Mouse (Mus musculus) stomach, postnatal 0 days (tissue): Measurements from ENCODE around the gene Trrap. TPM values are rescaled to one million over a fixed set of nuclear protein-coding genes. Genes with fewer than 3 reads are reported as not detected.

Source experiments
- ATAC-seq: fragments of 200-750 bp; cut with Nextera tagmentation; 2 replicates; pipeline ENCODE4 v1.8.0; 2017; ENCODE audit not compliant: low FRiP score, low TSS enrichment
- DNase-seq: peaks from one replicate; pipeline ENCODE4 v3.0.0-alpha.2; 2016; ENCODE audit warnings: low spot score
- H3K27ac ChIP-seq: fragments of 300-500 bp; sonication (generic); replicated peaks from 2 replicates; pipeline ENCODE4 v1.5.1; 2014; ENCODE audit warnings: mild to moderate bottlenecking, control low read depth
- H3K27me3 ChIP-seq: fragments of 300-500 bp; sonication (generic); 2 replicates; pipeline ENCODE4 v1.6.1; 2014; ENCODE audit warnings: low read length; ENCODE audit not compliant: control insufficient read depth, insufficient read depth
- H3K36me3 ChIP-seq: fragments of 300-500 bp; sonication (generic); 2 replicates; pipeline ENCODE4 v1.6.1; 2014; ENCODE audit warnings: low read length, mixed read lengths; ENCODE audit not compliant: control insufficient read depth, insufficient read depth
- H3K4me1 ChIP-seq: fragments of 300-500 bp; sonication (generic); replicated peaks from 2 replicates; pipeline ENCODE4 v1.6.1; 2014; ENCODE audit warnings: antibody characterized with exemption; ENCODE audit not compliant: control insufficient read depth, insufficient read depth
- H3K4me2 ChIP-seq: fragments of 300-500 bp; sonication (generic); replicated peaks from 2 replicates; pipeline ENCODE4 v1.6.1; 2014; ENCODE audit warnings: low read depth, mild to moderate bottlenecking, control low read depth, moderate library complexity
- H3K4me3 ChIP-seq: fragments of 300-500 bp; sonication (generic); 2 replicates; pipeline ENCODE4 v1.5.1; 2014; ENCODE audit warnings: low read depth, low read length, control low read depth
- H3K9ac ChIP-seq: fragments of 300-500 bp; sonication (generic); 2 replicates; pipeline ENCODE4 v1.6.1; 2014; ENCODE audit warnings: mild to moderate bottlenecking, low read length, control low read depth, mixed read lengths
- H3K9me3 ChIP-seq: fragments of 300-500 bp; sonication (generic); 2 replicates; pipeline ENCODE4 v1.6.1; 2016; ENCODE audit warnings: low read length; ENCODE audit not compliant: control insufficient read depth
- CTCF ChIP-seq: IDR thresholded peaks from 2 replicates; pipeline ENCODE4 v1.5.1; 2016; ENCODE audit warnings: antibody characterized with exemption, low read depth, mild to moderate bottlenecking, moderate library complexity
- EP300 ChIP-seq: optimal IDR thresholded peaks from 2 replicates; pipeline ENCODE3; 2016; ENCODE audit warnings: antibody characterized with exemption
- WGBS: fragments of 180-500 bp; shearing (Covaris S2); extraction: QIAGEN DNeasy Blood & Tissue Kit; methylation state at CpG from one replicate; pipeline ENCODE4 v1.1.7; 2014; 5-methylcytosine and 5-hydroxymethylcytosine counted together
- polyA plus RNA-seq: library from polyadenylated mRNA; unstranded; fragments of >200 nt; fragmentation: Nextera tagmentation; extraction: Ambion mirVana; gene quantifications from 2 replicates; pipeline ENCODE4 v1.2.1, GENCODE M21; 2015

Gene Trrap
- polyA plus RNA-seq, 1 experiment from 2014 or later = 22.7 TPM

DNA sequence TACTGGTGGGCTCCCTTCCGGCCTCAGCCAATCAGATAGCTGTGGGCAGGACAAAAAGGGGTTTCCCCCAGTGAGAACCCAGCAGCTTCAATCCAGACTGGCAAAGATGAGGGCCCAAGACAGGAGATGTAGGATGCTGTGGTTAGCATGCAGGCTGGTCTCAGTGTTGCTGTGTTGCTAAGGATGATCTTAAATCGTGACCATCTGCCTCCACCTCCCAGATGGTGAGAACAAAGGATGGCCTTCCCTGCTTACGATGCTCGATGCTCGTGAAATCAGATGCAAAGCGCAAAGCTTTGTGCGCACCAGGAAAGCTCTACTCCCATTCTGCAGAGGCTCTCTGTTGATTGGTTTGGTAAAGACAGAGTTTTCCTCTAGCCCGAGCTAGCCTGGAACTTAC, 93.4 kb downstream of the Trrap start:
- DNase-seq (no peak), ATAC-seq (no peak)
- Histone ChIP-seq H3K4me1 (no peaks in the 10 kb centered on the region), H3K36me3 (peaks cover 31% of the 10 kb centered on the region), H3K4me2 (no peak overlapping the region), H3K9me3 (peaks cover 5% of the 10 kb centered on the region; the same call in 1 of the 2 replicates), H3K27me3 (no peaks in the 10 kb centered on the region), H3K9ac (no peak overlapping the region), H3K4me3 (no peak overlapping the region), H3K27ac (no peak overlapping the region)
- WGBS = 99% methylated on average over 8 of the region's 8 CpGs
- no peak for TF ChIP-seq EP300
- TF ChIP-seq CTCF = no peak

GRCm38 (mm10) chr5:144866923-144867322, 99.4 kb downstream of the Trrap start:
- H3K4me3 ChIP-seq = no peak overlapping the region
- H3K4me1 ChIP-seq = no peaks in the 10 kb centered on the region
- ATAC-seq = no peak
- no peak for DNase-seq
- WGBS = 57% methylated on average over 8 of the region's 8 CpGs
- H3K9me3 ChIP-seq = no peaks in the 10 kb centered on the region
- no peak overlapping the region for H3K9ac ChIP-seq
- no peaks in the 10 kb centered on the region for H3K36me3 ChIP-seq
- H3K27me3 ChIP-seq = no peaks in the 10 kb centered on the region
- no peak overlapping the region for H3K27ac ChIP-seq
- H3K4me2 ChIP-seq = no peak overlapping the region
- TF ChIP-seq EP300 (no peak), CTCF (peak; percentile 60)

- no peak overlapping the region for H3K9ac ChIP-seq
- H3K9me3 ChIP-seq = no peaks in the 10 kb centered on the region
- WGBS = 78% methylated on average over 7 of the region's 7 CpGs
- H3K36me3 ChIP-seq = no peaks in the 10 kb centered on the region
- H3K27me3 ChIP-seq = no peaks in the 10 kb centered on the region
- DNase-seq (no peak), ATAC-seq (no peak)
- no peaks in the 10 kb centered on the region for H3K4me1 ChIP-seq
- TF ChIP-seq EP300 (no peak), CTCF (no peak)
- no peak overlapping the region for H3K4me3 ChIP-seq
- H3K4me2 ChIP-seq = no peak overlapping the region
- H3K27ac ChIP-seq = no peak overlapping the region
Measured at GRCm38 (mm10) chr5:144869466-144869865, 101.9 kb downstream of the Trrap start.

DNA sequence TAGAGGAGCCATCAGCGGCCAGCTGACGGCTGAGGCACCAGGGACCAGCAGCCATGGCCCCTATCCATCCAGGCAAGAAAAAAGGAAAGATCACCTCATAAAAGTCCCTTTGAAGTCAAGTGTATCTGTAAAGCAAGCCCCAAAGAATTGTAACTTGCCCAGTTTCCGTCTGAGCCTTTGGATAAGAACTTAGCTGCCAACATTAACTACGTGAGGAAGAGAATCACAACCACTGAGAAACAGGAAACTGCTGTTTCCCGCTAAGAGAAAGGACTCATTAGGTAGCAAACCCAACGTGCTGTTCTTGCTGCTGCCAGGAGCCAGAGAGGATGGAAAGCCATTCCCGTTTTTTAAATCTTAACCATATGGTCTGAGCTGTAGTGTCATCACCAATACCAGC, 103.2 kb downstream of the Trrap start:
- ATAC-seq = no peak
- WGBS = 79% methylated on average over 7 of the region's 7 CpGs
- TF ChIP-seq CTCF (no peak), EP300 (no peak)

DNA sequence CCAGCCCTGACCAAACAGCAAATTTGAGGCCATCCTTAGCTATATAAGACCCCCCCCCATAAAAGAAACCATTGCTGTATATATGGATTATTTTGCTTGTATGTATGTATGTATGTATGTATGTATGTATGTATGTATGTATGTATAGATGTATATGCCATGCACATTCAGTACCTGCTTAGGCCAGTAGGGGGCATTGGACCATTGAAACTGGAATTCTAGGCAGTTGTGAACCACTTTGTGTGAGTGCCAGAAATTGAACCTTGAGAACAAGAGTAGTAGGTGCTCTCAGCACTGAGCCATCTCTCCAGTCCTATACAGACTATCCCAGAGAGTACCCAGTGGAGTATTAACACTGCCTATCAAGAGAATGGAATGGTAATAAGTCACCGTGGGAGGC, 104.2 kb downstream of the Trrap start:
- WGBS = 87% methylated on average over 1 of the region's 1 CpGs
- no peak for DNase-seq

More for the DNA sequence above, 103.2 kb downstream of the Trrap start:
- H3K9ac ChIP-seq = no peak overlapping the region
- H3K4me3 ChIP-seq = no peak overlapping the region
- H3K4me2 ChIP-seq = no peak overlapping the region
- no peaks in the 10 kb centered on the region for H3K27me3 ChIP-seq
- H3K27ac ChIP-seq = no peak overlapping the region
- no peaks in the 10 kb centered on the region for H3K9me3 ChIP-seq
- no peaks in the 10 kb centered on the region for H3K4me1 ChIP-seq
- DNase-seq = no peak
- H3K36me3 ChIP-seq = no peaks in the 10 kb centered on the region

GRCm38 (mm10) chr5:144872326-144872725, 104.8 kb downstream of the Trrap start:
- Histone ChIP-seq H3K4me2 (no peak overlapping the region), H3K9me3 (no peaks in the 10 kb centered on the region), H3K9ac (no peak overlapping the region), H3K27ac (no peak overlapping the region), H3K27me3 (no peaks in the 10 kb centered on the region), H3K4me3 (no peak overlapping the region), H3K4me1 (no peaks in the 10 kb centered on the region), H3K36me3 (no peaks in the 10 kb centered on the region)
- 72% methylated on average over 5 of the region's 5 CpGs for WGBS
- DNase-seq (no peak), ATAC-seq (no peak)
- TF ChIP-seq EP300 (no peak), CTCF (no peak)

More for the DNA sequence above, 104.2 kb downstream of the Trrap start:
- no peak overlapping the region for H3K4me2 ChIP-seq
- no peaks in the 10 kb centered on the region for H3K9me3 ChIP-seq
- no peak overlapping the region for H3K4me3 ChIP-seq
- H3K4me1 ChIP-seq = no peaks in the 10 kb centered on the region
- H3K36me3 ChIP-seq = no peaks in the 10 kb centered on the region
- H3K9ac ChIP-seq = no peak overlapping the region
- no peak overlapping the region for H3K27ac ChIP-seq
- ATAC-seq = no peak
- H3K27me3 ChIP-seq = no peaks in the 10 kb centered on the region
- TF ChIP-seq CTCF = peak; percentile 59
- no peak for TF ChIP-seq EP300
